ENCODE assay signal across 8 mouse cellular contexts in the genomic region with DNA sequence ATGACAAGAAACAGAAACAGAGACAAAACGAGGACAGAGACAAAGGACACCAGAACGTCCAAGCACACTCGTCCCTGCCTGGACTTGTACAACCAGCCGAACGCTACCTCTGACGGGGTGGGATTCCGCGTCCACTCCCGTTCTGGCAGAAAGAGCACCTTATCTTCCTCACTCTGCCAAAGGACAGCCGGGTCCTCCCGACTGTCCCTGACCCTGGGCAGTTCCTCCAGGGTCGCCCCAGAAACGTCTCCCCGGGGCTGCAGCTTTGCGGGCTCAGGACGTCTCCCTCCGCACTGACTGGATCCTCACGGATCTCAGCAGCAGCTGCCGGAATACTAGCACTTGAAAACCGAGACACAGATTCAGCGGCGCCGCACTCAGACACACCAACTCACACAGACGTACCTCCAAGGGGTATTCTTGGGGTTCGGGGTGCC.
DNase-seq lines count a peak whose midpoint lies in the region; ATAC-seq and TF ChIP-seq lines count a peak whose summit lies in the region.

No protein-coding gene starts in this region.

- peak; percentile 90 for DNase-seq in heart, embryonic 10.5 days (ENCODE audit: low spot score)
- no peak for DNase-seq in heart, postnatal 25 days (ENCODE audit: low spot score)
- DNase-seq in ES-CJ7 (ENCODE audit: low read depth, low spot score): peak; percentile 34
- DNase-seq in right cerebral cortex, adult 18-20 months: no peak
- DNase-seq in left cerebral cortex, postnatal 14 days (ENCODE audit: low spot score in 2 of 2): no peak

- peaks cover 54% of the 10 kb centered on the region for H3K9me3 ChIP-seq in heart, embryonic 10.5 days
- peaks cover 54% of the 10 kb centered on the region for H3K9me3 ChIP-seq in forebrain, embryonic 15.5 days
- H3K9me3 ChIP-seq in intestine, postnatal 0 days (ENCODE audit: control insufficient read depth): peaks cover 54% of the 10 kb centered on the region
- H3K9me3 ChIP-seq in midbrain, embryonic 15.5 days: peaks cover 53% of the 10 kb centered on the region

- WGBS in heart, embryonic 10.5 days: 76% methylated on average over 25 of the region's 25 CpGs
- 76% methylated on average over 25 of the region's 25 CpGs for WGBS in forebrain, embryonic 15.5 days
- 76% methylated on average over 25 of the region's 25 CpGs for WGBS in intestine, postnatal 0 days
- WGBS in midbrain, embryonic 15.5 days: 73% methylated on average over 25 of the region's 25 CpGs

- H3K27ac ChIP-seq in heart, embryonic 10.5 days: no peak overlapping the region
- no peak overlapping the region for H3K27ac ChIP-seq in forebrain, embryonic 15.5 days (replicated peaks)
- H3K27ac ChIP-seq in intestine, postnatal 0 days (ENCODE audit: low read depth, low read length): no peak overlapping the region
- H3K27ac ChIP-seq in midbrain, embryonic 15.5 days: no peak overlapping the region

- no peak overlapping the region for H3K9ac ChIP-seq in forebrain, embryonic 15.5 days (replicated peaks)
- no peak overlapping the region for H3K9ac ChIP-seq in intestine, postnatal 0 days (ENCODE audit: low read depth, low read length)
- no peak overlapping the region for H3K9ac ChIP-seq in midbrain, embryonic 15.5 days

- no peak for TF ChIP-seq CTCF in intestine, postnatal 0 days (IDR thresholded peaks at IDR 0.05; ENCODE audit: low read depth)

- peaks cover 25% of the 10 kb centered on the region for H3K36me3 ChIP-seq in heart, embryonic 10.5 days
- H3K36me3 ChIP-seq in forebrain, embryonic 15.5 days: no peaks in the 10 kb centered on the region
- H3K36me3 ChIP-seq in intestine, postnatal 0 days (ENCODE audit: control insufficient read depth, insufficient read depth): peaks cover 4% of the 10 kb centered on the region; the same call in 1 of the 2 replicates
- no peaks in the 10 kb centered on the region for H3K36me3 ChIP-seq in midbrain, embryonic 15.5 days (replicated peaks)

- 0 out of 2 replicates have a peak overlapping the region, but pooled peaks have one; percentile 0 for H3K4me3 ChIP-seq in heart, embryonic 10.5 days
- no peak overlapping the region for H3K4me3 ChIP-seq in forebrain, embryonic 15.5 days
- H3K4me3 ChIP-seq in intestine, postnatal 0 days (ENCODE audit: low read depth, low read length): no peak overlapping the region
- no peak overlapping the region for H3K4me3 ChIP-seq in midbrain, embryonic 15.5 days

- peak; percentile 73 for ATAC-seq in forebrain, embryonic 15.5 days (replicated peaks)
- peak; percentile 55 for ATAC-seq in intestine, postnatal 0 days
- ATAC-seq in midbrain, embryonic 15.5 days (replicated peaks): peak; percentile 39; the same call in 1 of the 2 replicates

- intact Hi-C loops in heart, postnatal 25 days (cut with DNase I): no loop called here
- intact Hi-C loops in left cerebral cortex, postnatal 14 days (cut with DNase I): no loop called here

- peaks cover 17% of the 10 kb centered on the region for H3K27me3 ChIP-seq in heart, embryonic 10.5 days (ENCODE audit: insufficient read depth, poor library complexity, severe bottlenecking)
- no peaks in the 10 kb centered on the region for H3K27me3 ChIP-seq in forebrain, embryonic 15.5 days
- no peaks in the 10 kb centered on the region for H3K27me3 ChIP-seq in intestine, postnatal 0 days (replicated peaks; ENCODE audit: control insufficient read depth, insufficient read depth, low read length)
- no peaks in the 10 kb centered on the region for H3K27me3 ChIP-seq in midbrain, embryonic 15.5 days (replicated peaks)

- H3K4me2 ChIP-seq in forebrain, embryonic 15.5 days (replicated peaks): no peak overlapping the region
- no peak overlapping the region for H3K4me2 ChIP-seq in intestine, postnatal 0 days (replicated peaks; ENCODE audit: low read depth)
- no peak overlapping the region for H3K4me2 ChIP-seq in midbrain, embryonic 15.5 days

- no peaks in the 10 kb centered on the region for H3K4me1 ChIP-seq in heart, embryonic 10.5 days
- H3K4me1 ChIP-seq in forebrain, embryonic 15.5 days: no peaks in the 10 kb centered on the region
- no peaks in the 10 kb centered on the region for H3K4me1 ChIP-seq in intestine, postnatal 0 days (replicated peaks; ENCODE audit: control insufficient read depth, insufficient read depth, low read length)
- H3K4me1 ChIP-seq in midbrain, embryonic 15.5 days: no peaks in the 10 kb centered on the region

Comparison
In these comparisons a context has a peak if more than half of its experiments do, and no peak if none do; other contexts are left out.
1. DNase-seq: peak in heart, embryonic 10.5 days (single experiment) and ES-CJ7 (single experiment); none in heart, postnatal 25 days (single experiment), right cerebral cortex, adult 18-20 months (single experiment) and left cerebral cortex, postnatal 14 days (0 of 2).
2. Peak in every context shown above with its lines, with median percentiles within 50 percentile points of each other: ATAC-seq.